Mouse (Mus musculus) c-Kit-positive CD71-negative TER-119-negative erythroid progenitor cells, embryonic 14.5 days (primary cell): ENCODE results near the gene Cd80.
"Not testable (repeated sequence)": the region's sequence is repeated elsewhere in the genome, so short reads cannot be mapped to it uniquely, and the experiment has no call there.

ENCODE experiments used
- DNase-seq: peaks from one replicate; pipeline ENCODE4 v3.0.0-alpha.2; 2013; ENCODE audit warnings: low read depth

Cd80 gene

DNA sequence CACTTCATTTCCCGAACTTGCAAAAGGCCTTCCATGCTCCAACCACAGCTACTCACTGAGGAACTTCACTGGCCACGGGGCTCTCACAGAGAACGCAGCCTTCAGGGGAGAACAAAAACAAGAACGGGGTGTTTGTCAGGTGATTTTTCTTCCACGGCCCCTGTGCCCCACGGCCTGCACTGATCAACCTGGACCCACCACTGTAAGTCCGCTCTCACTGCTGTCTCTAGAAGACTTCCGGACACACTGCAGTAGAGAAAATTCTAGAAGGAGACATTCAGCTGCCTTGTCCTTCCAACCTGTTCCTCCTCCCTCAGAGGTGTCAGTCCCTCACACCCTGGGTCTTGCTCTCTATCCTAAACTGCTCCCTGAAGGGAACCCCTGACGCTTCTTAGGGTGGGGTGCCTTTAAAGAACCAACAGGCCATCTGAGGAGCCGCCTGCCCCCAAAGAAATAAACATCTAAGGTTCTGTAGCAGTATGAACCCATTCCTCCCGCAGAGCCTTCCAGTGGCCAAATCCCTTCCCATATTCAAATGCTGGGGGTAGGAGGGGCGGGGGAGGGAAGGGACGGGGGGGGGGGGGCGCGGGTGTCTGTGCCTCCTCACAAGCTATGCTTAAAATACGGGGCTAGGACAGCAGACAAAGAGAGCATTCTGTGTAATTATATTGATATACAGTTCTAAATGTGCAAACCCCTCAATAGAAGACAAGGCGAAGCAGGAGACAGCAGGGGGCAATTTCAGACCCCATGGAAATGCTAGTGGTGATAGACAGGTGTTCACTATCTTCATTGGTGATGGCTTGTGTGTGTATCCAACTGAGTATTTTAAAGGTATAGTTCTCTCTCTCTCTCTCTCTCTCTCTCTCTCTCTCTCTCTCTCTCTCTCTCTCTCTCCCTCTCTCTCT lies at the start of gene Cd80:
Cd80 (plus strand) TSS at position 51 of the 908 bp plus-strand sequence.
- no peak for DNase-seq

DNA sequence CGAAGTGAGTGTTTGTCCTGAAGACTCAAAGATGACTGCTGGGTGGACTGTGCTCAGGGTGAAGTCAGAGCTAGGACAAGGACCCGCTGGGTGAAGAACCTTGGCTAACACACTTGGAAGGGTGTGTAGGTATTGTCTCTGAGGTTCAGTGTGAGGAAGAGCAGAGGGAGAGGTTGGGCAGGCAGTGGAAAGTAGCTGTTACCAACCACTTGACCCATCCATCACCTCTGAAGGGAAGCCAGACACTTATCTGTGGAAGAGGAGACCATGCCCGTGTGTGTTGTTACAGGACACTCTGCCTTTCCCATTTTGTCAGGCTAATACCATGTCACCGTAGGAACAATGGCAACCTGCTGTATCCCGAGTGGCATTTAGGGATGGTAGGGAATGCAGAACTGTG lies 49.1 kb upstream of the Cd80 start:
- DNase-seq = no peak

DNA sequence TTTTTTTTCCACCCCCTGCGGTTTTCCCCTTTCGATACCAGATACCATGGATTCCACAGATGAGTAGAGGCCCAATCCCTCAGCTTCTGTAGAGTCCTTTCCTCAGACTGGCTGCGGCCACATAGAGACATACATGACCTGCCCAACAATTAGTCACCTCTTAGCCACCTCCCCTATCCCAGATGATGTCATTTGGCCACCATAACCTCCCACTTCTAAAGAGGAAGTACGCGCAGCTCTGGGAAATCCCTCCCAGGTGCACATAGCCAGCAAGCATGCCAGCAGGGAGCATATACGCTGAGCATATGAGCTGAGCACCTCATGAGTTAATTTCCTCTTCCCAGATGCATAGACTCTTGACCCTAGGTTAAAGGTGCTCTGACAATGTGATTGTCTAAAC lies 48.7 kb upstream of the Cd80 start:
- DNase-seq = no peak

DNA sequence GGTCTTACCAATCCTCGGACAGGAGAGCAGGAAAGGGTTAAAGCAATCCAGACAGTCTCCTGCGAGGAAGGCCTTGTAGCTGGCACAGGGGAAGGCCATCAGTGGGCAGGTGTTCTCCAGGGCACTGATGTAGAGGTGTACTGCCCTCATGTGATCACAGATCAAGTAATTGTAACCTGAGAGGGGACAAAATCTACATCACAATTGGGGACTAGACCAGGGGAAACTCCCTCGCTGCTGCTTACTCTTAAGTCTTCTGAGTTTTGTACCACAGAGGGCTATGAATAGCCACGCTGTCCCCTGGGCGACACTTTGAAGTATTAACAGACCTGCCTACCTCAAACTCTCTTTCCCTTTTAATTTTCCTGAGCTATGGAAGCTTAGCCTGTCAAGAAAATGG lies 47.8 kb upstream of the Cd80 start:
- no peak for DNase-seq

DNA sequence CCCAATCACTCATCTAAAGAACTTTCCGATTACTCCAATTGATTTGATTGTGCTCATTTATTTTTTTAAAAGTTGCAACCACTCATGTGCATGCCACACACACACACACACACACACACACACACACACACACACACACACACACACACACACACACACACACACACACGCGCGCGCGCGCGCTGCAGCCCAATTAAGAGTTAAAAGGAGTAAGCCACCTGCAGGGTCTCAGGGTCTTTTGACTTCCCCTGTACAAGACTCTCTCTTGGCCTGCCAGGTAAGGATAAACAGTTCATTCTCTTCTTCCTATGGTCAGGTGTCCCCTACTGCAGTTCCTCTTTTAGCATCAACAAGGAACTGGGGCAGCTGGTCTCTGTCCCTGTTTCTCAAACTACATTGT lies 46.9 kb upstream of the Cd80 start:
- no peak for DNase-seq

DNA sequence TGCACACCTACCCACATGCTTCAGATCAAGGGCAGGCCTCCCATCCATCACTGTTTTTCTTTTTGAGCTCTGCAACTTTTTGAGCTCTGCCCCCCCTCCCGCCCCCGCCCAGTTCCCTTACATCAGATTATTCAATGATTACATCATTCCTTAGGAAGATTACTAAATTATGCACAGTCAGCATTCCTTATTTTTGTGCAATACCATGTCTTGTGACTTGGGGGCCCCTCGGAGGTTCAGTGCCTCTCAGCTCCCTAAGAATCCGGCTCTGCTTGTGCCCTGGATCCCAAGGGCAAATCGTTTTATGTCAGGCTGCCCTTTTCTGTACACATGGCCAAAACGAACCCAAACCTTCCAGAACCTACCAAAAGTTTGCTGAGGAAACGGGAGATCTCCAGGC lies 40.4 kb upstream of the Cd80 start:
- DNase-seq = no peak

DNA sequence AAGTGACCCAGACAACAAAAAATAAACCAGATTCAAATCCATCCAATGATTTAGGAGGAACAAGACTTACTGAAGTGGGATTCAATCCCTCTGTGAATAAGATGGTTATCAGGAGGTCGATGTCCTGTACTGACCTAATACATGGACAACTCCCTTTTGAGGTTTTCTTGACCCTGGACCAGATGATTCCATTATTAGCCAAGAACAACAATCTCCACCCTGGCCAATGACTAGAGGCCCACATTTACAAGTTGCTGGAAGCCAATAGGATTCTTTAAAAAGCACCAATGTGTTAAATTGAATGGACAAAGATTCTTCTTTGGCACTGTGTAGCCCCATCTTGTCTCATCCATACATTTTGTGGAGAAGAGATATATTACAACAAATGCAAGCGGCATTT lies 30.0 kb upstream of the Cd80 start:
- no peak for DNase-seq

DNA sequence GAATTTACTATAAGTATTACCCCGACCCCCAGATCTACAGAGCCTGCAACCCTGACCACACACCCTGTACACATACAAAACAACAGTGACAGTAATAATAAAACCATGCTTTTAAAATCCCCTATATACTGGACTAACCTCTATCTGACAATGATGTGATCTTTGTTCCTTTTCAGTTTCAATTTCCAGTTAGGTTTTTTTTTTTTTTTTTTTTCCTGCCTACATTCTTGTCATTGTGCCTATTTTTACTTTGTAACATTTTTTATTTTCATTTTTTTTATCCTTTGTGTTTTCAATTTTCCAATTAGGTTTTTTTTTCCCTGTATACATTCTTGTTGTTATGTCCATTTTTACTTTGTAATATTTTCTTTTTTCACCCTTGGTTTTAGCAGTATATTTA lies 29.6 kb upstream of the Cd80 start:
- DNase-seq = no peak

DNA sequence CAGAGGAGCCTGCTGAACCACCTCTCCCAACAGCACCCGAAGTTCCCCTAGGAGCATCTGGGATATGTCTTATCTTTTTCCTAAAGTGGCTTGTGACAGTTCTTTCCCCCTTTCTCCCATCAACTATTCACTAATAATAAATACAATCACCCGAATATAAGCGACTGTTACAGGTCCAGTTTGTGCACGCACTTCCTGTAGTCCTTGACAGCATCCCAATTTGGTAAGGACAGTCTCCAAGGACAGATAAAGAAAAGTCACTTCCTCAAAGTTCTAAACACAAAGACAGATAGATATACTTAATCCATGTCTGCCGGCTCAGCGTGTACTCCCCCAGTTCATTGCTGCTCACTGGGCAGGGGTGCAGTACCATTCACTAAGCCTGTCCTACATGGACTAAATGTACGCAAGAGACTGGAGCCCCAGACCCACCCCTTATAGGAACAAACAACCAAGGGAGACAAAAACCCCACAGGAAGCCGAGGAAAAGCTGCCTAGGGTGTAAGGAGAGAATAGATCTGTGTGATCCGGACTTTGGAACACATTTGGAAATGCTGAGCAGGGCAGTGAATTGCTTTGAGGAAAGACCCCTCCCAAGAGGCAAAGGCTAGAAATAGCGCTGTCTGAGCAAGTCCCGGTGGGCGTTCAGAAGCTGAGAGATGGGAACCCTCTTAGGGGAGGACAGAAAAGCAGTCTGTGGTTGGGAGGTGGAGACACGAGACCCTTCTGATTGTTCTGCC lies 23.7 kb upstream of the Cd80 start:
- DNase-seq = no peak

DNA sequence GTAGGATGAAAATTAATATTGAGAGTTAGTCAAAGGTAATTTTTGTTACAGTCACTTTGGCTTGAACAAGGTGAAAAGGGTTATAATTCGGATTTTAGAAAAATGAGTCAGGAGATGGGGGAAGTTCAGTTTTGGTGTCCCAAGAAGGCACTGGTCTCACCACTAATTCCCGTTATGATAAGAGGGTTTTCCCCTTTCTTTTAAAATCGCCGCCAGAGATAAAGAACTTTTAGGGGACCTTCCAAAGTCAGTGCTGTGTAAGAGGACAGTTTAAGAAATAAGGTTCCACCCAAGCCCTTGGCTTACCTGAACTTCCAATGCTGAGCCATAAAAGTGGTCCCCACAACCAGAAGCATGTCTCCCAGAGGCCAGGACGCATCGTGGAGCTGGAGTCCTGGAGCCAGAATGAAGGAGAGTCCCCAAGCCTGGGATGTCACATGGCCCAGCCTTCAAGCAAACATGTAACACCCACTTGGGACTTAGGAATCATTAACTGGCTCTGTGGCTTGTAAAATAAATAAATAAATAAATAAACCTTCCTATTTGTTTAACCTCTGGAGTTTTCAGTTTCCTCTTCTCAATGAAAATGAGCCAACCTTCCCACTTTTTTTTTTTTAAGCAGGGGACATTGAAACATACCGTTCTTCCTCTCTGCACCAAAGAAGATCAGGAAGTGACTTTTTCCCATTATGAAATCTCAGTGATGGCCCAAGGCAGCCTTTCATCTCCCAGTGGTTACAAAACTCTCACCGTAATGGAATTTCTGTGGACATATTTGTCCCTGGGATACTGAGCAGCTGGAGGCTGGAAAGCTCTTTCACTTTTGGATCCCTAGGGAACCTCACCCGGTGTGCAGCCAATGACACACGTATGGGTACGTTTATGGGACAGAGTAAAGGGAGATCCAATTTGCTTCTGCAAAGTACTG lies 22.6 kb upstream of the Cd80 start, which contains the start of gene Pla1a:
Pla1a (minus strand) TSS at position 648 of the 928 bp plus-strand sequence.
- DNase-seq = no peak

DNA sequence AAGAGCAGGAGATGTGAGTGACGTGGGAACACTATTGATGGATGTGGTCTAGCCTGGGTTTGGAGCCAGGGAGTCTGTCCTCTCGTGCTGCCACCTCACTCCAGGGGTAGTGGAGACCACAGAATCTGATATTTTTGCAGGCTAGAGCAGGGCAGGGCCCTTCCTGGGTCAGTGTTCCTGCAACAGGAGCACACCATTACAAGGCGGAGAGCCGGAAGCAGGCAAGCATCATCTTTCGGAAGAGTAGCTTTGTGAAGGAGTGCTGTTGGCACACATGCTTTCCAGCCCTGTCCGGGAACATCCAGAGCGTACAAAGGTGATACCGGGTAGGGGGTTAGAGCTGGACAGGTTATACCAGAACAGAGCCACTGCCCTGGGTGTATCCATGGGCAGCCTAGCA lies 21.8 kb upstream of the Cd80 start:
- DNase-seq = no peak

DNA sequence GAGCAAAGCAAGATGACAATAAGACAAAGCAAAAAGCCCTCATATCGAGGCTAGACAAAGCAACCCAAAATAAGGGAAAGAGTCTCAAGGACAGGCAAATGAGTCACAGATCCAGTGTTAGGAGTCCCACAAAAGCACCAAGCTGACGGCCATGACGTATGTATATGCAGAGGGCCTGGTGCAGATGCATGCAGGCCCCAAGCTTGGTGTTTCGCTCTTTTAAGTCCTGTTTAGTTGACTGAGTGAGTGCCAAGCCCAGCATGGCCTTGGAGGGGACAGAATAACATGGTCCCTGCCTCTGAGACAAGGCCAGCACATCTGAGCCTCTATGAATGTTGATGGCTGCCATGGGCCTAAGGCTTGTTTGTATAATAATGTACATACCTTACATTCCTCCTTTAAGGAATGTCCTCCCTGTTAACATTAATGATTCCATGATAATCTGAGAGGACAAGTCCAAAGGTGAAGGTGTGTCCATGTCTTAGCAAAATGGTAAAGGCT lies 21.0 kb upstream of the Cd80 start:
- DNase-seq = no peak

DNA sequence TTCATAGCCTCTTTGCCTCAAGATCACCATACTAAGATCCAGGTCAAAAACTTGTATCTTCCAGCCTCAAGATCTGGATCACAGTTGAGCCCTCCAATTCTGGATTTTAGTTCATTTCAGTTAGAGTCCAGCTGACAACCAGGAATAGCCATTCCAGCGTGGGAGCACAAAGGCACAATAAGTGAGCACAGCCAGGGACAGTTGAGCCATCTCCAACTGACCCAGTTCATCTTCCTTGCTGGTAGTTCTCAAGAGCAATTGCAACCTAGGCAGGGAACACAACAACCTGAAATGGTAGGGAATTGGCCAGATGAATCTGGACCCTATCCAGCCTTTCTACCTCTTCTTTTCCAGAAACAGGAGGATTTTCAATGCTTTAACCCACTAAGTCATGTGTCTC lies 16.2 kb upstream of the Cd80 start:
- no peak for DNase-seq

DNA sequence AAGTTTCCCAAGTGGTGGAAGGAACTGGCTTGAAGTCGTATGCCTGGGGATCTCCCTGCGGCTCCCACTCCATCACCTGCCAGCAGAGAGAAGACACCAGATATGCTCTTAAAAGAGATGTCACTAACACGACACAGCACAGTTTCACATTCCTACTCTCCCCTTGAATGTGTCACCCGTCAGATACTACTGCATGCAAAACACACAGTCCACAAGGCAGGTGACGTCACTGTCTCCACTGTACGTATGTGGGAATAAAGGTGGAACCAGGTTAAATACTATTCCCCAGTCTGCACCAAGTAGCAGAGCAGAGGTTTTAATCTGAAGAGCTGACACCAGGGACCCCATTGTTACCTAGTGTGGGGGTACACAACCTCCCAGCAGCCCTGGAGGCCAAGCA lies 15.0 kb upstream of the Cd80 start:
- DNase-seq = no peak

DNA sequence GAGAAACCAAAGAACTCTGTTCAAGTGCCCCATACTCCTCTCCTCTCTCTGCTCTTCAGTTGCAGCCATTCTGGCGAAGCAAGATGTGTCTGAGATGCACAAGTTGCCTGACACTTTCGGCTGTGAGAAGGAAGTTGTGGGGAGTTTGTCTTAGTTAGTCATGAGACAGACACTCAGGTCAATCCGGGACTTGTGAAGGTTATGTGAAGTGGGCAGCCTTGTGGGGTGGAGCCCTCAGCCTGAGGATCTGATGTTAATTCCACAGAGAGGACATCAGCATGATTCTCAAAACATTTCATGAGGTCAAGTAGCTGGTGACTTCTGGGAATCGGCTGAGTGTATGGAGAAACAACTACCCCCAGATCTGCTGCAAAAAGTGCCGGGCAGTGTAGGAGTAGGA lies 13.8 kb upstream of the Cd80 start:
- no peak for DNase-seq

DNA sequence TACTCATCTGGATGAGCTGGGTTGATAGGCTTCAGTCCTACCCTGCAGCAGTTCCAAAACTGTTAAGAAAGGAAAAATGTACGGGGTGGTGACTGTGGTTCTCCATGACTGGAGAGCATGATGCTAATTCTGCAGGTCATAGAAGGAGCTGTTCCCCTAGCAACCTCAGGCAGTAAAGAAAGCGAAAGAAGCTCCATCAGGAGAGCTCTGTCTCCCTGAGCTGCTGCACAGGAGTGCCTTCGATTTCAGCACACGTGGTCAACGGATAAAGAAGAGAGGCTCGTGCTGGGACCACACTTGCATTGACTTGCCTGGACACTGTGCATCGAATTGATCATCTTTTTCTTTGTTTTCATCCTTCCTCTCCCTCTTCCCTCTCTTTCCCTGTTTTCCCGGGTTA lies 13.1 kb upstream of the Cd80 start:
- no peak for DNase-seq

DNA sequence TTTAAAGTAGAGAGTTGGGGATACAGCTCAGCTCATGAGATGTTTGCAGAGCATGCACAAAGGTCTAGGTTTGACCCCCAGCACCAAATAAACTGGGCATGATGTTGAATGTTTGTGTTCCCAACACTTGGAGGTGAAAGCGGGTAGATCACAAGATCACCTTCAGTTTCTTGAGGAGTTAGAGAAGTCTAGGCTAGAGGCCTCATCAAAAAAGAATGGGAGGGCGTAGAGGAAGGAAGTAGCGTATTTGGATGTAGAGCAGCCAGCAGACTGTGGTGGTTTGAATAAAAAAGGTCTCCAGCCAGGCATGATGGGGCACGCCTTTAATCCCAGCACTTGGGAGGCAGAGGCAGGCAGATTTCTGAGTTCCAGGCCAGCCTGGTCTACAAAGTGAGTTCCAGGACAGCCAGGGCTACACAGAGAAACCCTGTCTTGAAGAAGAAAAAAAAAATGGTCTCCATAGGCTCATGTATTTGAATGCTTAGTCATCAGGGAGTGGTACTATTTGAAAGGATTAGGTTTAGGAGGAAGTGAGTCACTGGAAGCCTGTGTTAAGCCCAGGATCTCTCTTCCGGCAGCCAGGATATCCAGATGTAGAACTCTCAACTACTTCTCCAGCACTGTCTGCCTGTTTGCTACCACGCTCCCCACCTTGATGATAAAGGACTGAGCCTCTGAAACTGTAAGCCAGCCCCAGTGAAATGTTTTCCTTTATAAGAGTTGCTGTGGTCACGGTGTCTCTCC lies 11.5 kb upstream of the Cd80 start:
- DNase-seq = no peak

DNA sequence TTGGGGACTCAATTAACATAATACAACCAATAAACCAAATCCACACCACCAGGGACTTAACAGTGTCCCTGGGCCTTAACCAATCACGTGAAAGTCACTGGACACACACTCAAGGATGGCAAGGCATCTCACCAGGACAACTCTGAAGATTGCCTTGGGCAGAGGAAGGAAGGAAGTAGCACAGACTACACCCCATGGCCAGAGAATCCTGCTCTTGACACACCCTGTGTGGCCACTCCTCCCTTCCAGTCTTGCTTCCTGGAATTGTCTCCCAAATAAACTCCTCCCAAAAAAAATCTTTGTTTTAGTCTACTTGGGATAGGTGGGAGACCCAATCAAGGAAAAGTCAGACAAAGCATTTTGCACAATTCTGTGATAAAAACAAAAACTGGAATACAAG lies 10.3 kb upstream of the Cd80 start:
- DNase-seq = no peak

DNA sequence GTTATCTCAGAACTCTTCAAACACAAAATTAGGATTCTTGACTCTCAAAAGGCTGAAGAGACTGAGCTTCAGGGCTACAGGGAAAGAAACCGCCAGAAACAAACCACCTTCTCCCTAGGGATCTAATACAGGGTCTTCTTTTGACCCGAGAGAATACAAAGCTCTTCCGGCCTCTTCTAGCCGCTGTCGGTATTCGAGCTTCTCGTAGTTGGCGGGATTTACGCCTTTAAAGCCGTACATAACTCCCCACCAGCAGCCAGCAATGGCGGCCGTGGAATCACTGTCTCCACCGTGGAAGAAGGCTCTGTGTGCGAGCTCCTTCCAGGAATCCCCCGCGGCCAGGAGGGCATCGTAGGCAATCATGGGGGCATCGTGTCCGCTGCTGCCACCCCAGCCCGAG lies 9.8 kb upstream of the Cd80 start:
- no peak for DNase-seq

DNA sequence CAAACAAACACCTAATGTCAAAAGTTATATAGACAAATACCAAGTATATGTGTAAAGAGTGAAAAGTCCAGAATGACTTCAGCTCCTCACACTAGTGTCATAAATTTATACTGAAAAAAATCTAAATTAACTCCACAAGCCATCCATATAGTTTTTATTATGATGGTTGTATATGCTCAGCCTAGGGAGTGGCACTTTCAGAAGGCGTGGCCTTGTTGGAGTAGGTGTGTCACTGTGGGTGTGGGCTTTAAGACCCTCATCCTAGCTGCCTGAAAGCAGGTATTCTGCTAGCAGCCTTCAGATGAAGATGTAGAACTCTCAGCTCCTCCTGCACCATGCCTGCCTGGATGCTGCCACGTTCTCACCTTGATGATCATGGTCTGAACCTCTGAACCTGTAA lies 9.2 kb upstream of the Cd80 start:
- DNase-seq = not testable (repeated sequence)

DNA sequence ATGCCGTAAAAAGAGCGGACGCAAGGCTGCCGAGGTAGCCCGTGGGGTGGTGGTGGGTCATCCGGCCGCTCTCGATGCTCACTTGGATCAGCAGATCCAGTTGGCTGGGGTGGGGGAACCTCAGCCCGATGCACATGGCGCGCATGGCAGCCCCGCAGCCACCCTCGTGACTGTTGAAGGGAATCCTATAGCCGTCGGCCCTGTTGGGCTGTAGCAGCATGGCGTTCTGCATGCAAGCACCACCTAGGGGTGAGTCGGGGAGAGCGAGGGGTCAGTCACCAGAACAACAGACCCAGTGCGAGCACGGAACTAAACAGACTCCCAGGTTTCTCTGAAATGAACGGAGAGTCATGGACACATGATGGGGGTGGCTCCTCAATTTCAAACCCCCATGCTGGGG lies 8.0 kb upstream of the Cd80 start:
- no peak for DNase-seq
